Mouse (Mus musculus) forebrain, embryonic 16.5 days (tissue): ENCODE results near the gene Slc12a3. TPM values are rescaled to one million over a fixed set of nuclear protein-coding genes. Genes with fewer than 3 reads are reported as not detected.
A peak's percentile ranks its signal among the peaks of the same experiment; 100 is the strongest.

ENCODE experiments used
- ATAC-seq: fragments of 200-750 bp; cut with Nextera tagmentation; 2 replicates; pipeline ENCODE4 v1.8.0; 2017; ENCODE audit warnings: mild to moderate bottlenecking, moderate library complexity
- H3K27ac ChIP-seq: fragments of 300-500 bp; sonication (generic); 2 replicates; pipeline ENCODE4 v1.5.1; 2014; ENCODE audit warnings: low read length, control low read depth
- H3K27me3 ChIP-seq: fragments of 300-500 bp; sonication (generic); replicated peaks from 2 replicates; pipeline ENCODE4 v1.6.1; 2014; ENCODE audit warnings: low read length; ENCODE audit not compliant: control insufficient read depth, insufficient read depth
- H3K36me3 ChIP-seq: fragments of 300-500 bp; sonication (generic); 2 replicates; pipeline ENCODE4 v1.6.1; 2014; ENCODE audit not compliant: control insufficient read depth, insufficient read depth
- H3K4me1 ChIP-seq: fragments of 300-500 bp; sonication (generic); replicated peaks from 2 replicates; pipeline ENCODE4 v1.6.1; 2014; ENCODE audit warnings: low read length; ENCODE audit not compliant: control insufficient read depth, insufficient read depth
- H3K4me2 ChIP-seq: fragments of 300-500 bp; sonication (generic); 2 replicates; pipeline ENCODE4 v1.6.1; 2014; ENCODE audit warnings: mild to moderate bottlenecking, low read length, control low read depth
- H3K4me3 ChIP-seq: fragments of 300-500 bp; sonication (generic); replicated peaks from 2 replicates; pipeline ENCODE4 v1.5.1; 2014; ENCODE audit warnings: mild to moderate bottlenecking, low read length, control low read depth
- H3K9ac ChIP-seq: fragments of 300-500 bp; sonication (generic); replicated peaks from 2 replicates; pipeline ENCODE4 v1.6.1; 2014; ENCODE audit warnings: low read depth, low read length, control low read depth
- H3K9me3 ChIP-seq: fragments of 300-500 bp; sonication (generic); 2 replicates; pipeline ENCODE4 v1.6.1; 2016; ENCODE audit warnings: low read length; ENCODE audit not compliant: control insufficient read depth
- WGBS: fragments of 180-500 bp; shearing (Covaris S2); extraction: QIAGEN DNeasy Blood & Tissue Kit; methylation state at CpG from one replicate; pipeline ENCODE4 v1.1.7; 2014; 5-methylcytosine and 5-hydroxymethylcytosine counted together
- polyA plus RNA-seq: library from polyadenylated mRNA; unstranded; fragments of >200 nt; fragmentation: Nextera tagmentation; extraction: Ambion mirVana; gene quantifications from 2 replicates; pipeline ENCODE4 v1.2.1, GENCODE M21; 2015

Slc12a3 gene
- polyA plus RNA-seq, 1 experiment from 2014 or later, result 0.10 TPM

DNA sequence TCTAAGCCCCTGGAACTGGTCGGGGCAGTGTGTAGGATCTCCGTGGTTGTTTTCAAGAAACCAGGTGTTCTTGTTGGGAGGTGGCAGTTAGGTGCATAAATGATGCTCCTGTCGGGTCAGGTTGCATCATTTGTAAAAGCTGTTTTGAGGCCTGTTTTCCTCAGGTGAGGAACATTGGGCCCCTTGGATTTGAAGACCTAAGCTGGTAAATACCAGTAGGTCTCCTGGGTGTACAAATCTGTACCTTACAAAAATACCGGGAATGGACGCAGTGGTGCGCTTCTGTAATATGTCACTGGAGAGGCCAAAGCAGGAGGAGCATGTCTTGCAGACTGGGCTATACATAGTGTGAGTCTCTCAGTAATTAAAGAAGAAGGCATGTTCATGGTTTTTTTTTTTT, 58.8 kb downstream of the Slc12a3 start:
- Histone ChIP-seq H3K4me1 (peaks cover 19% of the 10 kb centered on the region), H3K4me3 (peak overlapping the region; percentile 71), H3K36me3 (peaks cover 33% of the 10 kb centered on the region), H3K27me3 (no peaks in the 10 kb centered on the region), H3K4me2 (peak overlapping the region; percentile 76), H3K9ac (peak overlapping the region; percentile 94), H3K9me3 (no peaks in the 10 kb centered on the region), H3K27ac (no peak overlapping the region)
- ATAC-seq, result no peak
- WGBS, result 21% methylated on average over 6 of the region's 6 CpGs

- Histone ChIP-seq H3K9ac (no peak overlapping the region), H3K27me3 (no peaks in the 10 kb centered on the region), H3K4me3 (no peak overlapping the region), H3K36me3 (peaks cover 45% of the 10 kb centered on the region), H3K4me2 (no peak overlapping the region), H3K4me1 (peaks cover 19% of the 10 kb centered on the region), H3K27ac (no peak overlapping the region), H3K9me3 (no peaks in the 10 kb centered on the region)
- 95% methylated on average over 6 of the region's 6 CpGs for WGBS
- ATAC-seq, result no peak
Measured at GRCm38 (mm10) chr8:94389531-94389930, 60.5 kb downstream of the Slc12a3 start.

- WGBS, result 95% methylated on average over 6 of the region's 6 CpGs
- ATAC-seq, result no peak
- Histone ChIP-seq H3K27ac (no peak overlapping the region), H3K27me3 (no peaks in the 10 kb centered on the region), H3K9ac (no peak overlapping the region), H3K4me3 (no peak overlapping the region), H3K36me3 (peaks cover 51% of the 10 kb centered on the region), H3K4me1 (peaks cover 18% of the 10 kb centered on the region), H3K9me3 (no peaks in the 10 kb centered on the region), H3K4me2 (no peak overlapping the region)
Measured at GRCm38 (mm10) chr8:94390429-94390828, 61.4 kb downstream of the Slc12a3 start.

DNA sequence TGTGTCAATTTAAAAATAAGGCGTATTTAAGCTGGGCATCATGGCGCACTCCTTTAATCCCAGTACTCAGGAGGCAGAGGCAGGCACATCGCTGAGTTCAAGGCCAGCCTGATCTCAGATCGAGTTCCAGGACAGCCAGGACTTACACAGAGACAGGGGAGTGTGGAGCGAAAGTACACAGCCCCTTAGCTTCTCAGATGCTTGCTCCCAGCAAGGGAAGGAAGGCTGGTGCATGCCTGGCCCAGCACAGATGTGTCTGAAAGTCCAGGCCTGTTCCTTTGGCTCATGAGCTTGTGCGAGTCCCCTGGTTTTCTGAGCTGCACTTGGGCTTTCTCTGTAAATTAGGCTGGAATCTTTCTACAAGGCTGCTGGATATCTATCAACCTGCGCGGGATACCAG, 61.9 kb downstream of the Slc12a3 start:
- Histone ChIP-seq H3K36me3 (peaks cover 51% of the 10 kb centered on the region), H3K4me3 (no peak overlapping the region)
- WGBS, result 96% methylated on average over 8 of the region's 8 CpGs

GRCm38 (mm10) chr8:94392147-94392546, 63.1 kb downstream of the Slc12a3 start:
- Histone ChIP-seq H3K27me3 (no peaks in the 10 kb centered on the region), H3K9ac (no peak overlapping the region), H3K27ac (no peak overlapping the region), H3K4me1 (peaks cover 13% of the 10 kb centered on the region), H3K4me3 (no peak overlapping the region), H3K4me2 (no peak overlapping the region), H3K36me3 (peaks cover 51% of the 10 kb centered on the region), H3K9me3 (no peaks in the 10 kb centered on the region)
- WGBS, result 78% methylated on average over 12 of the region's 12 CpGs
- no peak for ATAC-seq

More for the DNA sequence above, 61.9 kb downstream of the Slc12a3 start:
- H3K27ac ChIP-seq, result no peak overlapping the region
- H3K4me2 ChIP-seq, result no peak overlapping the region
- no peak overlapping the region for H3K9ac ChIP-seq
- ATAC-seq, result no peak
- H3K4me1 ChIP-seq, result peaks cover 14% of the 10 kb centered on the region
- no peaks in the 10 kb centered on the region for H3K27me3 ChIP-seq
- no peaks in the 10 kb centered on the region for H3K9me3 ChIP-seq

DNA sequence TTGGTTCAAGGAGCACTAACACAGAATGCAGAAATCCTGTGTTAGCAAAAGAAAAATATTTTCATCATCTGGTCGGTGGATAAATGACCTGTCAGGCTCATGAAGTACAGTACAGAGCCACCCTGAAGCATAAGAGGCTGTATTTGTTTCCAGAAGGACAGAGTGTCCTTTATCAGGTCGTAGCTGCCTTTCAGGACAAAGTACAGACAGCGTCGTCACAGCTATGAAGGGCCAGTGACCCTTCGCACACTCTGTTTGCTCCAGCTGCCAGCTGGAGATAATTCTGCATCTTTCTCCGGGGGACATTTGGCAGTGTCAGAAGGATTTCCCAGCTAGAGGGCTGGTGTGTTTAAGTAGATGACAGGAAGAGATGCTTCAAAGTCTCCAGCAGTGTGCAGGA, 63.6 kb downstream of the Slc12a3 start:
- Histone ChIP-seq H3K4me3 (no peak overlapping the region), H3K27me3 (no peaks in the 10 kb centered on the region), H3K4me1 (peaks cover 10% of the 10 kb centered on the region), H3K9me3 (no peaks in the 10 kb centered on the region), H3K4me2 (no peak overlapping the region), H3K36me3 (peaks cover 51% of the 10 kb centered on the region), H3K9ac (no peak overlapping the region), H3K27ac (no peak overlapping the region)
- no peak for ATAC-seq
- 90% methylated on average over 6 of the region's 6 CpGs for WGBS

- H3K4me2 ChIP-seq, result no peak overlapping the region
- peaks cover 36% of the 10 kb centered on the region for H3K36me3 ChIP-seq
- H3K4me3 ChIP-seq, result no peak overlapping the region
- H3K9ac ChIP-seq, result no peak overlapping the region
- H3K27ac ChIP-seq, result no peak overlapping the region
- no peaks in the 10 kb centered on the region for H3K9me3 ChIP-seq
- H3K27me3 ChIP-seq, result no peaks in the 10 kb centered on the region
- H3K4me1 ChIP-seq, result no peaks in the 10 kb centered on the region
- 92% methylated on average over 6 of the region's 6 CpGs for WGBS
- ATAC-seq, result no peak
Measured at GRCm38 (mm10) chr8:94395851-94396540, 67.0 kb downstream of the Slc12a3 start.

GRCm38 (mm10) chr8:94396964-94397657, 68.1 kb downstream of the Slc12a3 start:
- no peak overlapping the region for H3K27ac ChIP-seq
- 70% methylated on average over 11 of the region's 11 CpGs for WGBS
- no peak overlapping the region for H3K4me3 ChIP-seq
- H3K9ac ChIP-seq, result no peak overlapping the region
- no peaks in the 10 kb centered on the region for H3K9me3 ChIP-seq
- H3K36me3 ChIP-seq, result peaks cover 25% of the 10 kb centered on the region
- H3K27me3 ChIP-seq, result no peaks in the 10 kb centered on the region
- no peak overlapping the region for H3K4me2 ChIP-seq
- no peaks in the 10 kb centered on the region for H3K4me1 ChIP-seq
- no peak for ATAC-seq

- H3K4me3 ChIP-seq, result no peak overlapping the region
- 82% methylated on average over 6 of the region's 6 CpGs for WGBS
- H3K9ac ChIP-seq, result no peak overlapping the region
- H3K27ac ChIP-seq, result no peak overlapping the region
- no peak overlapping the region for H3K4me2 ChIP-seq
- peaks cover 15% of the 10 kb centered on the region for H3K36me3 ChIP-seq
- H3K9me3 ChIP-seq, result no peaks in the 10 kb centered on the region
- no peaks in the 10 kb centered on the region for H3K4me1 ChIP-seq
- no peaks in the 10 kb centered on the region for H3K27me3 ChIP-seq
- no peak for ATAC-seq
Measured at GRCm38 (mm10) chr8:94398587-94398986, 69.6 kb downstream of the Slc12a3 start.
